Mouse (Mus musculus) T-cell, adult 66 days (primary cell): ENCODE results near the gene Tmem52b. TPM values are rescaled to one million over a fixed set of nuclear protein-coding genes. Genes with fewer than 3 reads are reported as not detected.

ENCODE experiments used
- total RNA-seq, 2 experiments: library from RNA; stranded (reverse); gene quantifications; 3 replicates in 1 of 2; 4 replicates in 1 of 2; pipeline ENCODE4 v1.2.4; 2023

Gene Tmem52b
- not detected for total RNA-seq

GRCm38 (mm10) chr6:129512367-129512766 is at the start of gene Tmem52b:
Gene Tmem52b (plus strand): TSS chr6:129512555.

GRCm38 (mm10) chr6:129507024-129507423 is 5.3 kb upstream of the Tmem52b start, which contains the start of gene Olr1:
Gene Olr1 (minus strand): TSS chr6:129507165.

GRCm38 (mm10) chr6:129532942-129533860 is 20.8 kb downstream of the Tmem52b start, which contains the start of gene Gabarapl1:
Gene Gabarapl1 (plus strand): TSS chr6:129533160.

Other genes with a start within 250 kb of the Tmem52b start
- gene Cd69, start 237.1 kb upstream of the Tmem52b start, total RNA-seq: 100 to 1,000 TPM; 195 to 249 TPM
- not detected for gene 4922502D21Rik, start 180.8 kb upstream of the Tmem52b start, total RNA-seq
- gene Clec12a, start 169.9 kb upstream of the Tmem52b start, total RNA-seq: under 1 TPM; 0.50 to 0.96 TPM
- gene Clec12b, start 126.7 kb upstream of the Tmem52b start, total RNA-seq: not detected
- under 1 TPM in 1 of 2 experiments, not detected in 1; 0.12 TPM for gene Clec1b, start 115.3 kb upstream of the Tmem52b start, total RNA-seq
- 1 to 10 TPM; 1.3 to 4.2 TPM for gene Clec9a, start 103.7 kb upstream of the Tmem52b start, total RNA-seq
- gene Clec1a, start 60.6 kb upstream of the Tmem52b start, total RNA-seq: not detected
- not detected for gene Olr1, start 5.4 kb upstream of the Tmem52b start, total RNA-seq
- gene Gabarapl1, start 20.6 kb downstream of the Tmem52b start, total RNA-seq: 10 to 100 TPM; 11.3 to 13.9 TPM
- gene Klre1, start 65.3 kb downstream of the Tmem52b start, total RNA-seq: 10 to 100 TPM in 1 of 2 experiments, 1 to 10 TPM in 1; 6.9 to 11.7 TPM
- gene Klrd1, start 79.2 kb downstream of the Tmem52b start, total RNA-seq: 100 to 1,000 TPM; 149 to 163 TPM
- 10 to 100 TPM; 10.7 to 20.5 TPM for gene Klrk1, start 111.3 kb downstream of the Tmem52b start, total RNA-seq
- gene Klrc3, start 130.8 kb downstream of the Tmem52b start, total RNA-seq: 1 to 10 TPM; 1.3 to 2.2 TPM
- gene Klrc2, start 148.1 kb downstream of the Tmem52b start, total RNA-seq: 1 to 10 TPM; 3.3 to 5.8 TPM
- gene Klrc1, start 166.4 kb downstream of the Tmem52b start, total RNA-seq: 10 to 100 TPM in 1 of 2 experiments, 1 to 10 TPM in 1; 9.2 to 13.7 TPM
- 1 to 10 TPM in 1 of 2 experiments, under 1 TPM in 1; 0.71 to 3.6 TPM for gene Klri1, start 204.6 kb downstream of the Tmem52b start, total RNA-seq
- 1 to 10 TPM in 1 of 2 experiments, under 1 TPM in 1; 0.59 to 1.5 TPM for gene Klri2, start 227.9 kb downstream of the Tmem52b start, total RNA-seq